Mouse (Mus musculus): ENCODE data around the gene Cog8.

GRCm38 (mm10) chr8:107036626-107037025 is 19.9 kb downstream of the Cog8 start:
- TF ChIP-seq RCOR1 (conservative IDR thresholded peaks at IDR 0.05; ENCODE audit: low read depth, low read length) (no peak), E2F4 (IDR thresholded peaks at IDR 0.05; ENCODE audit: insufficient replicate concordance, low read depth, low read length) (no peak), JUND (conservative IDR thresholded peaks at IDR 0.05; ENCODE audit: low read depth, low read length) (no peak)

All from CH12.LX (cell line).